Mouse (Mus musculus) gastrocnemius, adult 2 months (tissue): Measurements from ENCODE around the gene Olfr640. TPM values are rescaled to one million over a fixed set of nuclear protein-coding genes. Genes with fewer than 3 reads are reported as not detected.

ENCODE experiments used
- DNase-seq: peaks from one replicate; pipeline ENCODE4 v3.0.0; 2022
- H3K27ac ChIP-seq: fragments of 200-600 bp; 2 replicates; pipeline ENCODE4 v1.8.1; 2022; ENCODE audit warnings: mild to moderate bottlenecking
- H3K4me3 ChIP-seq: fragments of 200-600 bp; 2 replicates; pipeline ENCODE4 v1.8.1; 2022; ENCODE audit warnings: mild to moderate bottlenecking, moderate library complexity
- CTCF ChIP-seq: fragments of 200-600 bp; IDR thresholded peaks from 2 replicates; pipeline ENCODE4 v1.8.1; 2022; ENCODE audit warnings: antibody characterized with exemption, mild to moderate bottlenecking, moderate library complexity
- intact Hi-C: fragments of 180-260 bp; cut with DNase I; formaldehyde crosslinking; loops from one replicate; pipeline ENCODE4 v1.15.1; 2025
- total RNA-seq, 2 experiments: library from RNA; stranded (reverse); gene quantifications; 2 replicates each; pipeline ENCODE4 v1.2.3; 2021

Gene Olfr640
- total RNA-seq, 2 experiments from 2014 or later = not detected

GRCm38 (mm10) chr7:103970852-103971251 lies 54.5 kb downstream of the Olfr640 start, which contains the start of gene Olfr635:
Gene Olfr635 (plus strand): TSS chr7:103971152.
- no peak for TF ChIP-seq CTCF
- no peak within 1 kb of the TSS for H3K27ac ChIP-seq
- H3K4me3 ChIP-seq = no peak within 1 kb of the TSS
- intact Hi-C loops = no loop called here
- DNase-seq = no peak

Other genes with a start within 250 kb of the Olfr640 start
- not detected for gene Olfr68, start 245.9 kb downstream of the Olfr640 start, total RNA-seq
- gene Olfr67, start 233.8 kb downstream of the Olfr640 start, total RNA-seq = not detected
- gene Hbb-bt, start 211.6 kb downstream of the Olfr640 start, total RNA-seq = 10 to 100 TPM; 20.6 to 29.2 TPM
- 100 to 1,000 TPM; 210 to 301 TPM for gene Hbb-bs, start 197.5 kb downstream of the Olfr640 start, total RNA-seq
- gene Hbb-bh2, start 185.1 kb downstream of the Olfr640 start, total RNA-seq = not detected
- gene Hbb-bh1, start 182.4 kb downstream of the Olfr640 start, total RNA-seq = not detected
- gene Hbb-y, start 172.4 kb downstream of the Olfr640 start, total RNA-seq = not detected
- not detected for gene Olfr66, start 139.3 kb downstream of the Olfr640 start, total RNA-seq
- not detected for gene Olfr64, start 131.1 kb downstream of the Olfr640 start, total RNA-seq
- not detected for gene Olfr65, start 122.1 kb downstream of the Olfr640 start, total RNA-seq
- gene Olfr631, start 96.7 kb downstream of the Olfr640 start, total RNA-seq = not detected
- gene Olfr632, start 91.2 kb downstream of the Olfr640 start, total RNA-seq = not detected
- not detected for gene Olfr633, start 81.1 kb downstream of the Olfr640 start, total RNA-seq
- gene Olfr635, start 54.4 kb downstream of the Olfr640 start, total RNA-seq = not detected
- not detected for gene Olfr638, start 26.8 kb downstream of the Olfr640 start, total RNA-seq
- under 1 TPM in 1 of 2 experiments, not detected in 1; 0.03 TPM for gene Olfr639, start 8.3 kb downstream of the Olfr640 start, total RNA-seq
- gene Olfr641, start 9.9 kb upstream of the Olfr640 start, total RNA-seq = not detected
- not detected for gene Olfr642, start 27.1 kb upstream of the Olfr640 start, total RNA-seq
- gene 4930516K23Rik, start 35.9 kb upstream of the Olfr640 start, total RNA-seq = not detected
- gene Olfr644, start 46.3 kb upstream of the Olfr640 start, total RNA-seq = not detected
- gene Olfr645, start 59.9 kb upstream of the Olfr640 start, total RNA-seq = not detected
- gene Olfr646, start 79.3 kb upstream of the Olfr640 start, total RNA-seq = not detected
- not detected for gene Ubqln5, start 104.3 kb upstream of the Olfr640 start, total RNA-seq
- gene Olfr643, start 111.8 kb upstream of the Olfr640 start, total RNA-seq = not detected
- not detected for gene Ubqln3, start 117.7 kb upstream of the Olfr640 start, total RNA-seq
- not detected for gene Ubqlnl, start 125.0 kb upstream of the Olfr640 start, total RNA-seq
- gene Olfm5, start 139.3 kb upstream of the Olfr640 start, total RNA-seq = not detected
- gene Olfr648, start 157.8 kb upstream of the Olfr640 start, total RNA-seq = not detected
- gene Olfr649, start 170.4 kb upstream of the Olfr640 start, total RNA-seq = not detected
- gene Trim6, start 193.2 kb upstream of the Olfr640 start, total RNA-seq = under 1 TPM in 1 of 2 experiments, not detected in 1; 0.25 TPM
- 1 to 10 TPM; 1.0 to 1.3 TPM for gene Trim34a, start 218.9 kb upstream of the Olfr640 start, total RNA-seq